10 mouse cellular contexts compared by ENCODE assay signal in the genomic region with DNA sequence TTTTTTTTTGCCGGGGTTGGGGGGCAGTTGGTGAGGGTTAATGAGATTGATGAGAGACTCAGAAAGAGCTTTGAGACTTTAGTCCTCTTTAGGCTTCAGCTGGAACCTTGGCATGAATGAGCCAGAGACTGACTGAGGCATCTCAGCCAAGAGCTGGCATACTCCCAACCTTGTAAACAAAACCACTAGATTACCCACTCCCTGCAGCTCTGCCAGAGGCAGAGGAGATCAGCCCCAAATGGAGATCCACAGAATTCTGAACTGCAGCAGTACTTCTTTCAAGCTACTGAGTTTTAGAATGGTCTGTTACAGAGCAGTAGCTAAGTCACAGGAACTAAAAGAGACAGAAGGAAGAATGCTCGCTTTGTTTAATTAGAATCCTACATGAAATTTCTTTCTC. TPM values are rescaled to one million over a fixed set of nuclear protein-coding genes. Genes with fewer than 3 reads are reported as not detected.
DNase-seq lines count a peak whose midpoint lies in the region; ATAC-seq and TF ChIP-seq lines count a peak whose summit lies in the region.
"Had no signal": no experiment of that assay in that cellular context is flagged by ENCODE, and none has a peak within 500 bp of the region (broad histone marks: within the 10 kb centered on the region; RNA-seq: fewer than 3 reads in every experiment).

No protein-coding gene starts in this region.

- DNase-seq in adrenal gland, postnatal 14 days = peak; percentile 59
- DNase-seq in adrenal gland, adult 8-10 months = no peak
- peak; percentile 91 for DNase-seq in midbrain, postnatal 0 days (ENCODE audit: low spot score)
- DNase-seq in midbrain, embryonic 10.5 days (ENCODE audit: low spot score) = no peak
- peak; percentile 47 for DNase-seq in gastrocnemius, postnatal 10 days
- no peak for DNase-seq in testis, postnatal 14 days (ENCODE audit: low spot score)

- TF ChIP-seq POLR2A in myocyte (IDR thresholded peaks at IDR 0.05; ENCODE audit: insufficient read length, low read depth) = no peak

- H3K79me2 ChIP-seq in myocyte (ENCODE audit: control insufficient read depth, insufficient read depth) = no peaks in the 10 kb centered on the region

- TF ChIP-seq CTCF in midbrain, postnatal 0 days (IDR thresholded peaks at IDR 0.05) = no peak

- 59% methylated on average over 2 of the region's 2 CpGs for WGBS in midbrain, postnatal 0 days
- WGBS in midbrain, embryonic 10.5 days = 88% methylated on average over 2 of the region's 2 CpGs
- 60% methylated on average over 2 of the region's 2 CpGs for WGBS in liver, embryonic 12.5 days (ENCODE audit: insufficient replicate concordance)

- H3K9me3 ChIP-seq in midbrain, postnatal 0 days (ENCODE audit: low read length) = no peaks in the 10 kb centered on the region
- no peaks in the 10 kb centered on the region for H3K9me3 ChIP-seq in midbrain, embryonic 10.5 days (replicated peaks)
- no peaks in the 10 kb centered on the region for H3K9me3 ChIP-seq in liver, embryonic 12.5 days (replicated peaks)
- H3K9me3 ChIP-seq: lung, embryonic 15.5 days had no signal

- H3K27ac ChIP-seq in midbrain, postnatal 0 days (ENCODE audit: low read depth, low read length) = no peak overlapping the region
- H3K27ac ChIP-seq in midbrain, embryonic 10.5 days (replicated peaks) = no peak overlapping the region
- H3K27ac ChIP-seq in liver, embryonic 12.5 days = no peak overlapping the region
- H3K27ac ChIP-seq: lung, embryonic 15.5 days had no signal

- H3K4me3 ChIP-seq in midbrain, postnatal 0 days (ENCODE audit: low read depth, low read length) = no peak overlapping the region
- no peak overlapping the region for H3K4me3 ChIP-seq in midbrain, embryonic 10.5 days
- H3K4me3 ChIP-seq in myocyte = no peak overlapping the region
- no peak overlapping the region for H3K4me3 ChIP-seq in liver, embryonic 12.5 days
- H3K4me3 ChIP-seq: lung, embryonic 15.5 days had no signal

- ATAC-seq in midbrain, postnatal 0 days (ENCODE audit: low FRiP score) = 0 out of 2 replicates have a peak, but pooled peaks have one; percentile 47
- ATAC-seq in liver, embryonic 12.5 days = no peak

- no peak overlapping the region for H3K4me2 ChIP-seq in midbrain, postnatal 0 days (ENCODE audit: low read depth, low read length, poor library complexity, severe bottlenecking)
- H3K4me2 ChIP-seq in myocyte (ENCODE audit: low read depth) = peak overlapping the region; percentile 49
- no peak overlapping the region for H3K4me2 ChIP-seq in liver, embryonic 12.5 days
- H3K4me2 ChIP-seq: lung, embryonic 15.5 days had no signal

- H3ac ChIP-seq in myocyte (ENCODE audit: control insufficient read depth, insufficient read length) = no peak overlapping the region

- no peaks in the 10 kb centered on the region for H3K4me1 ChIP-seq in midbrain, postnatal 0 days (ENCODE audit: insufficient read depth, low read length)
- no peaks in the 10 kb centered on the region for H3K4me1 ChIP-seq in midbrain, embryonic 10.5 days
- no peaks in the 10 kb centered on the region for H3K4me1 ChIP-seq in liver, embryonic 12.5 days

- H3K9ac ChIP-seq in midbrain, postnatal 0 days (replicated peaks; ENCODE audit: low read length, poor library complexity, severe bottlenecking) = no peak overlapping the region
- H3K9ac ChIP-seq in liver, embryonic 12.5 days = no peak overlapping the region
- H3K9ac ChIP-seq: lung, embryonic 15.5 days had no signal

- no peaks in the 10 kb centered on the region for H3K27me3 ChIP-seq in midbrain, postnatal 0 days (ENCODE audit: insufficient read depth, low read length)
- no peaks in the 10 kb centered on the region for H3K27me3 ChIP-seq in midbrain, embryonic 10.5 days (ENCODE audit: low read depth, poor library complexity, severe bottlenecking)
- no peaks in the 10 kb centered on the region for H3K27me3 ChIP-seq in myocyte (ENCODE audit: control insufficient read depth, insufficient read depth, insufficient read length)
- no peaks in the 10 kb centered on the region for H3K27me3 ChIP-seq in liver, embryonic 12.5 days (replicated peaks)
- H3K27me3 ChIP-seq: lung, embryonic 15.5 days had no signal

- H3K36me3 ChIP-seq in midbrain, postnatal 0 days (ENCODE audit: insufficient read depth, low read length) = peaks cover 7% of the 10 kb centered on the region; the same call in 1 of the 2 replicates
- H3K36me3 ChIP-seq in midbrain, embryonic 10.5 days = no peaks in the 10 kb centered on the region
- H3K36me3 ChIP-seq in myocyte (ENCODE audit: control insufficient read depth, insufficient read depth) = peaks cover 3% of the 10 kb centered on the region
- 0 out of 2 replicates have a peak, but pooled peaks cover 7% of the 10 kb centered on the region for H3K36me3 ChIP-seq in liver, embryonic 12.5 days

TF ChIP-seq in myocyte, 11 proteins besides CTCF, POLR2A, EP300 and RAD21:
- TF ChIP-seq CEBPB (IDR thresholded peaks at IDR 0.05; ENCODE audit: insufficient read depth, poor library complexity, severe bottlenecking) (no peak), MYOG (IDR thresholded peaks at IDR 0.05; ENCODE audit: control insufficient read depth in 1 of 3, insufficient read depth in 1 of 3, insufficient read length in 2 of 3, low read depth in 2 of 3) (no peak), E2F4 (IDR thresholded peaks at IDR 0.05; ENCODE audit: insufficient read depth) (no peak), MYOD1 (IDR thresholded peaks at IDR 0.05; ENCODE audit: control insufficient read depth in 1 of 3, insufficient read length in 2 of 3, low read depth in 2 of 3) (no peak), POLR2AphosphoS2 (IDR thresholded peaks at IDR 0.05; ENCODE audit: insufficient read length, low read depth) (no peak), SRF (IDR thresholded peaks at IDR 0.05; ENCODE audit: control insufficient read depth, insufficient read length, low read depth) (no peak), USF1 (IDR thresholded peaks at IDR 0.05; ENCODE audit: low read depth) (no peak), MAX (IDR thresholded peaks at IDR 0.05; ENCODE audit: low read depth) (no peak), REST (IDR thresholded peaks at IDR 0.05; ENCODE audit: insufficient read depth, insufficient read length) (no peak), TCF3 (IDR thresholded peaks at IDR 0.05; ENCODE audit: insufficient read length, low read depth) (no peak), TCF12 (IDR thresholded peaks at IDR 0.05; ENCODE audit: insufficient read depth, poor library complexity, severe bottlenecking) (no peak)
TF ChIP-seq in myocyte: peak in this region for 0.

RNA-seq across cellular contexts. Expression of gene Sycp3, which starts 8.1 kb away (rescaled TPM):
- total RNA-seq in adrenal gland, postnatal 14 days (2021) = 0.85 and 1.8 TPM in 2 replicates
- 1 to 10 TPM; 1.2 to 3.2 (median 1.7) TPM for total RNA-seq in adrenal gland, adult 8-10 months (2022)
- total RNA-seq in midbrain, postnatal 0 days (2014; rRNA removed) = not detected in 2 replicates
- polyA plus RNA-seq in midbrain, postnatal 0 days (2015; fragmentation: Nextera tagmentation; extraction: Ambion mirVana) = 1.2 and 1.4 TPM in 2 replicates
- polyA plus RNA-seq in midbrain, embryonic 10.5 days (2016; fragmentation: Nextera tagmentation; extraction: Ambion mirVana) = 0.17 and 0.19 TPM in 2 replicates
- not detected for total RNA-seq in gastrocnemius, postnatal 10 days (2021)
- not detected for polyA plus RNA-seq in myocyte (2012; fragmentation: generic; extraction: Trizol)
- polyA plus RNA-seq in liver, embryonic 12.5 days (2016; fragmentation: Nextera tagmentation; extraction: Ambion mirVana) = 0.16 TPM in 1 of 2 replicates, not detected in the other
- polyA plus RNA-seq: C2C12 had no signal

RNA-seq across cellular contexts. Expression of gene Chpt1, which starts 52.7 kb away (rescaled TPM):
- total RNA-seq in adrenal gland, postnatal 14 days (2021) = 272 and 287 TPM in 2 replicates
- 100 to 1,000 TPM in 3 of 4 experiments, 10 to 100 TPM in 1; 96.9 to 281 (median 196) TPM for total RNA-seq in adrenal gland, adult 8-10 months (2022)
- 26.9 and 28.5 TPM in 2 replicates for total RNA-seq in midbrain, postnatal 0 days (2014; rRNA removed)
- polyA plus RNA-seq in midbrain, postnatal 0 days (2015; fragmentation: Nextera tagmentation; extraction: Ambion mirVana) = 27.2 and 27.3 TPM in 2 replicates
- polyA plus RNA-seq in midbrain, embryonic 10.5 days (2016; fragmentation: Nextera tagmentation; extraction: Ambion mirVana) = 9.3 and 10.3 TPM in 2 replicates
- 10 to 100 TPM; 37.6 to 44.9 TPM for total RNA-seq in gastrocnemius, postnatal 10 days (2021)
- polyA plus RNA-seq in myocyte (2012; fragmentation: generic; extraction: Trizol) = 29.6 TPM
- 7.0 and 8.2 TPM in 2 replicates for polyA plus RNA-seq in liver, embryonic 12.5 days (2016; fragmentation: Nextera tagmentation; extraction: Ambion mirVana)

Comparison
In these comparisons a context has a peak if more than half of its experiments do, and no peak if none do; other contexts are left out.
1. DNase-seq: peak in adrenal gland, postnatal 14 days (single experiment), midbrain, postnatal 0 days (single experiment) and gastrocnemius, postnatal 10 days (single experiment); none in adrenal gland, adult 8-10 months (single experiment), midbrain, embryonic 10.5 days (single experiment) and testis, postnatal 14 days (single experiment).